Comparison of ENCODE assay signal across 17 mouse cellular contexts in the genomic region with DNA sequence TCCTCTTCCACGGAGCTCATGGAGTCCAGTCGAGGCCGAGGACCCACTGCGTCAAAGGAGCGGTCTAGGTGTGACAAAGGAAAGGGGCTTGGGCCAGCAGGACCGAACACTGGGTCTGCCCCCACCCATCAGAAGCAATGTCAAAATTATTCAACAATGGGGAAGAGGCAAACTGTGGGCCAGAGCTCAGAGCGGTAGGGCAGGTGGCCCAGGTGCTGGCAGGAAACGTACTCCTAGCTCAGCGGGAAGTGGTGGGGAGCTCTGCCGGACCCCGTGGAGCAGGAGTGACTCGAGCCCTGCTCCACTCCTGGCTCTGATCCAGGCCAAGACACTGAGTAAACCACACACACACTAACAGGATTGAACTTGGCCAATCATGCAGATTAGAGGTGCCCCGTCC. TPM values are rescaled to one million over a fixed set of nuclear protein-coding genes. Genes with fewer than 3 reads are reported as not detected.
DNase-seq lines count a peak whose midpoint lies in the region; ATAC-seq and TF ChIP-seq lines count a peak whose summit lies in the region.
"Had no signal": no experiment of that assay in that cellular context is flagged by ENCODE, and none has a peak within 500 bp of the region (broad histone marks: within the 10 kb centered on the region; RNA-seq: fewer than 3 reads in every experiment).

No protein-coding gene starts in this region.

- no peak for TF ChIP-seq CTCF in cerebellum, adult 2 months (IDR thresholded peaks at IDR 0.05; ENCODE audit: borderline replicate concordance, insufficient read depth, low read depth, low read length)

- no peaks in the 10 kb centered on the region for H3K9me3 ChIP-seq in limb, embryonic 10.5 days (replicated peaks)
- H3K9me3 ChIP-seq: embryonic facial prominence, embryonic 10.5 days; kidney, embryonic 15.5 days; midbrain, embryonic 10.5 days had no signal

- H3K27me3 ChIP-seq in cerebellum, adult 2 months (ENCODE audit: control insufficient read depth, insufficient read depth, low read length) = no peaks in the 10 kb centered on the region
- H3K27me3 ChIP-seq in limb, embryonic 10.5 days (ENCODE audit: low read depth, poor library complexity, severe bottlenecking) = no peaks in the 10 kb centered on the region
- H3K27me3 ChIP-seq: CH12.LX; kidney, embryonic 15.5 days had no signal

- peak overlapping the region; percentile 39 for H3K27ac ChIP-seq in cerebellum, adult 2 months (ENCODE audit: insufficient read depth, low read length)
- H3K27ac ChIP-seq in limb, embryonic 10.5 days = no peak overlapping the region
- H3K27ac ChIP-seq: embryonic facial prominence, embryonic 10.5 days; hindbrain, postnatal 0 days; kidney, embryonic 15.5 days; liver, embryonic 14.5 days; midbrain, embryonic 10.5 days had no signal

- H3K4me3 ChIP-seq in cerebellum, adult 2 months (replicated peaks; ENCODE audit: insufficient read depth, low read depth, low read length) = no peak overlapping the region
- H3K4me3 ChIP-seq in limb, embryonic 10.5 days = no peak overlapping the region
- H3K4me3 ChIP-seq: embryonic facial prominence, embryonic 10.5 days; kidney, embryonic 15.5 days; midbrain, embryonic 10.5 days; myocyte had no signal

- TF ChIP-seq POLR2A in cerebellum, adult 2 months (IDR thresholded peaks at IDR 0.05; ENCODE audit: borderline replicate concordance, insufficient read depth, low read length) = no peak

- H3K36me3 ChIP-seq in limb, embryonic 10.5 days = peaks cover 100% of the 10 kb centered on the region

- peak; percentile 25 for ATAC-seq in inflammation-experienced regulatory T-cells, adult 6 months
- ATAC-seq: hindbrain, postnatal 0 days had no signal

- DNase-seq in urinary bladder, adult 2 months (ENCODE audit: low spot score) = peak; percentile 16
- no peak for DNase-seq in urinary bladder, postnatal 4 days (ENCODE audit: low spot score in 2 of 2)
- peak; percentile 66 to 74 for DNase-seq in cerebellum, adult 2 months
- DNase-seq in adrenal gland, postnatal 4 days (ENCODE audit: low spot score in 2 of 2) = no peak
- no peak for DNase-seq in limb, embryonic 10.5 days (ENCODE audit: low spot score)
- DNase-seq in kidney, adult 9 months = no peak
- DNase-seq: heart, adult 18-20 months; heart, postnatal 14 days; lung, postnatal 10 days had no signal

- peaks cover 55% of the 10 kb centered on the region for H3K4me1 ChIP-seq in cerebellum, adult 2 months (ENCODE audit: control insufficient read depth, insufficient read depth, low read length)
- 0 out of 2 replicates have a peak, but pooled peaks cover 3% of the 10 kb centered on the region for H3K4me1 ChIP-seq in limb, embryonic 10.5 days
- H3K4me1 ChIP-seq: embryonic facial prominence, embryonic 10.5 days; kidney, embryonic 15.5 days; midbrain, embryonic 10.5 days had no signal

- WGBS in cerebellum, adult 2 months = 39% methylated on average over 13 of the region's 13 CpGs
- WGBS in limb, embryonic 10.5 days = 93% methylated on average over 13 of the region's 13 CpGs

RNA-seq across cellular contexts. Expression of a gene that starts 9.3 kb away (rescaled TPM):
- polyA plus RNA-seq in urinary bladder, adult 2 months (2012; rRNA removed) = 102 and 121 TPM in 2 replicates
- 130 and 142 TPM in 2 replicates for polyA plus RNA-seq in cerebellum, adult 2 months (2012; rRNA removed)
- polyA plus RNA-seq in inflammation-experienced regulatory T-cells, adult 6 months (2017; shearing (Covaris generic)) = 10 to 100 TPM; 27.0 to 48.9 (median 35.8) TPM
- 100 to 1,000 TPM; 244 TPM for total RNA-seq in adrenal gland, postnatal 4 days (2021)
- polyA plus RNA-seq in limb, embryonic 10.5 days (2016; fragmentation: Nextera tagmentation; extraction: Ambion mirVana) = 26.0 and 28.6 TPM in 2 replicates

RNA-seq across cellular contexts. Expression of a gene that starts 9.9 kb away (rescaled TPM):
- 8,790 and 9,672 TPM in 2 replicates for polyA plus RNA-seq in urinary bladder, adult 2 months (2012; rRNA removed)
- polyA plus RNA-seq in cerebellum, adult 2 months (2012; rRNA removed) = 13.2 and 13.7 TPM in 2 replicates
- 1 to 10 TPM in 2 of 3 experiments, under 1 TPM in 1; 0.40 to 2.2 (median 1.1) TPM for polyA plus RNA-seq in inflammation-experienced regulatory T-cells, adult 6 months (2017; shearing (Covaris generic))
- total RNA-seq in adrenal gland, postnatal 4 days (2021) = 10 to 100 TPM; 44.1 to 44.3 TPM
- 4.7 and 6.0 TPM in 2 replicates for polyA plus RNA-seq in limb, embryonic 10.5 days (2016; fragmentation: Nextera tagmentation; extraction: Ambion mirVana)

RNA-seq across cellular contexts. Expression of a gene that starts 39.0 kb away (rescaled TPM):
- 15.2 and 18.5 TPM in 2 replicates for polyA plus RNA-seq in urinary bladder, adult 2 months (2012; rRNA removed)
- polyA plus RNA-seq in cerebellum, adult 2 months (2012; rRNA removed) = 45.8 and 47.4 TPM in 2 replicates
- 10 to 100 TPM; 22.5 to 42.6 (median 30.6) TPM for polyA plus RNA-seq in inflammation-experienced regulatory T-cells, adult 6 months (2017; shearing (Covaris generic))
- 10 to 100 TPM; 53.9 to 58.1 TPM for total RNA-seq in adrenal gland, postnatal 4 days (2021)
- 52.0 and 61.2 TPM in 2 replicates for polyA plus RNA-seq in limb, embryonic 10.5 days (2016; fragmentation: Nextera tagmentation; extraction: Ambion mirVana)

RNA-seq across cellular contexts. Expression of a gene that starts 39.4 kb away (rescaled TPM):
- 22.0 and 22.4 TPM in 2 replicates for polyA plus RNA-seq in urinary bladder, adult 2 months (2012; rRNA removed)
- polyA plus RNA-seq in cerebellum, adult 2 months (2012; rRNA removed) = 32.6 and 33.3 TPM in 2 replicates
- 10 to 100 TPM; 13.3 to 17.7 (median 17.4) TPM for polyA plus RNA-seq in inflammation-experienced regulatory T-cells, adult 6 months (2017; shearing (Covaris generic))
- 10 to 100 TPM; 31.3 to 35.6 TPM for total RNA-seq in adrenal gland, postnatal 4 days (2021)
- 17.3 and 23.5 TPM in 2 replicates for polyA plus RNA-seq in limb, embryonic 10.5 days (2016; fragmentation: Nextera tagmentation; extraction: Ambion mirVana)

Comparison
In these comparisons a context has a peak if more than half of its experiments do, and no peak if none do; other contexts are left out.
1. DNase-seq: peak in urinary bladder, adult 2 months (single experiment) and cerebellum, adult 2 months (2 of 2); none in urinary bladder, postnatal 4 days (0 of 2), adrenal gland, postnatal 4 days (0 of 2), limb, embryonic 10.5 days (single experiment) and kidney, adult 9 months (single experiment).
2. RNA of a gene that starts 9.9 kb away (polyA plus RNA-seq): 8,790 to 9,672 TPM in urinary bladder, adult 2 months; 13.2 to 13.7 TPM in cerebellum, adult 2 months, 4.7 to 6.0 TPM in limb, embryonic 10.5 days and 0.40 to 2.2 TPM in inflammation-experienced regulatory T-cells, adult 6 months; every median in the first group is over 100 times any median in the second.